Mouse (Mus musculus): ENCODE data around the gene Nup155. TPM values are rescaled to one million over a fixed set of nuclear protein-coding genes. Genes with fewer than 3 reads are reported as not detected.
"Not testable (repeated sequence)": the region's sequence is repeated elsewhere in the genome, so short reads cannot be mapped to it uniquely, and the experiment has no call there.

Gene Nup155
- total RNA-seq (2021): 10 to 100 TPM; 16.8 to 18.1 TPM

- peak; percentile 84 to 86 for DNase-seq (ENCODE audit: extremely low spot score in 1 of 2, low spot score in 1 of 2)
These were observed at the start of gene Nup155 for GRCm38 (mm10) chr15:8108966-8109743. Nup155 (plus strand) TSS chr15:8109273.

GRCm38 (mm10) chr15:8065221-8065620 lies 43.9 kb upstream of the Nup155 start:
- no peak for DNase-seq (ENCODE audit: extremely low spot score in 1 of 2, low spot score in 1 of 2)

- not testable (repeated sequence) for DNase-seq (ENCODE audit: extremely low spot score in 1 of 2, low spot score in 1 of 2)
These were observed 35.9 kb upstream of the Nup155 start for GRCm38 (mm10) chr15:8073159-8073558.

GRCm38 (mm10) chr15:8082139-8082538 lies 26.9 kb upstream of the Nup155 start:
- no peak for DNase-seq (ENCODE audit: extremely low spot score in 1 of 2, low spot score in 1 of 2)

- no peak for DNase-seq (ENCODE audit: extremely low spot score in 1 of 2, low spot score in 1 of 2)
These were observed 21.8 kb upstream of the Nup155 start for GRCm38 (mm10) chr15:8087293-8087692.

- DNase-seq (ENCODE audit: extremely low spot score in 1 of 2, low spot score in 1 of 2): no peak
These were observed 20.4 kb upstream of the Nup155 start for GRCm38 (mm10) chr15:8088715-8089114.

GRCm38 (mm10) chr15:8090685-8091084 lies 18.4 kb upstream of the Nup155 start:
- no peak for DNase-seq (ENCODE audit: extremely low spot score in 1 of 2, low spot score in 1 of 2)

GRCm38 (mm10) chr15:8092668-8093067 lies 16.4 kb upstream of the Nup155 start:
- DNase-seq (ENCODE audit: extremely low spot score in 1 of 2, low spot score in 1 of 2): not testable (repeated sequence)

- peak; percentile 17 to 30 for DNase-seq (ENCODE audit: extremely low spot score in 1 of 2, low spot score in 1 of 2)
These were observed 11.2 kb upstream of the Nup155 start for GRCm38 (mm10) chr15:8097853-8098252.

- peak; percentile 100 for DNase-seq (ENCODE audit: extremely low spot score in 1 of 2, low spot score in 1 of 2)
These were observed 10.0 kb upstream of the Nup155 start, which contains the start of gene Wdr70 for GRCm38 (mm10) chr15:8098774-8099749. Wdr70 (minus strand) TSS chr15:8099209.

GRCm38 (mm10) chr15:8101975-8102542 lies 7.0 kb upstream of the Nup155 start:
- DNase-seq (ENCODE audit: extremely low spot score in 1 of 2, low spot score in 1 of 2): not testable (repeated sequence)

GRCm38 (mm10) chr15:8108360-8108965 lies 610 bp upstream of the Nup155 start:
- DNase-seq (ENCODE audit: extremely low spot score in 1 of 2, low spot score in 1 of 2): peak in 1 of 2 experiments; percentile 3

- no peak for DNase-seq (ENCODE audit: extremely low spot score in 1 of 2, low spot score in 1 of 2)
These were observed 709 bp downstream of the Nup155 start for GRCm38 (mm10) chr15:8109782-8110181.

- DNase-seq (ENCODE audit: extremely low spot score in 1 of 2, low spot score in 1 of 2): no peak
These were observed 20.2 kb downstream of the Nup155 start for GRCm38 (mm10) chr15:8129281-8129680.

- no peak for DNase-seq (ENCODE audit: extremely low spot score in 1 of 2, low spot score in 1 of 2)
These were observed 22.2 kb downstream of the Nup155 start for GRCm38 (mm10) chr15:8131268-8131667.

- no peak for DNase-seq (ENCODE audit: extremely low spot score in 1 of 2, low spot score in 1 of 2)
These were observed 22.7 kb downstream of the Nup155 start for GRCm38 (mm10) chr15:8131761-8132160.

GRCm38 (mm10) chr15:8135606-8136005 lies 26.5 kb downstream of the Nup155 start:
- no peak for DNase-seq (ENCODE audit: extremely low spot score in 1 of 2, low spot score in 1 of 2)

GRCm38 (mm10) chr15:8161841-8162240 lies 52.8 kb downstream of the Nup155 start:
- DNase-seq (ENCODE audit: extremely low spot score in 1 of 2, low spot score in 1 of 2): no peak

- DNase-seq (ENCODE audit: extremely low spot score in 1 of 2, low spot score in 1 of 2): peak; percentile 95 to 96
These were observed 59.7 kb downstream of the Nup155 start, which contains the start of gene Cplane1 for GRCm38 (mm10) chr15:8168591-8169265. Cplane1 (plus strand) TSS chr15:8169106.

Measured in layer of hippocampus, postnatal 25 days (tissue).